Mouse (Mus musculus) thymus, adult 2 months (tissue): ENCODE measurements around the gene Tmtc1.

Experiments used
- CTCF ChIP-seq: fragments of 200-500 bp; IDR thresholded peaks from 2 replicates; pipeline ENCODE4 v1.5.1; 2012; ENCODE audit warnings: mild to moderate bottlenecking, control low read depth, low read length, moderate library complexity, borderline replicate concordance; ENCODE audit not compliant: control insufficient read depth, poor library complexity, insufficient read depth; ENCODE audit errors: extremely low read depth
- POLR2A ChIP-seq: fragments of 200-500 bp; IDR thresholded peaks from 2 replicates; pipeline ENCODE4 v1.6.1; 2012; ENCODE audit warnings: mild to moderate bottlenecking, low read length, control low read depth, moderate library complexity; ENCODE audit not compliant: control insufficient read depth, poor library complexity, insufficient read depth; ENCODE audit errors: extremely low read depth

DNA sequence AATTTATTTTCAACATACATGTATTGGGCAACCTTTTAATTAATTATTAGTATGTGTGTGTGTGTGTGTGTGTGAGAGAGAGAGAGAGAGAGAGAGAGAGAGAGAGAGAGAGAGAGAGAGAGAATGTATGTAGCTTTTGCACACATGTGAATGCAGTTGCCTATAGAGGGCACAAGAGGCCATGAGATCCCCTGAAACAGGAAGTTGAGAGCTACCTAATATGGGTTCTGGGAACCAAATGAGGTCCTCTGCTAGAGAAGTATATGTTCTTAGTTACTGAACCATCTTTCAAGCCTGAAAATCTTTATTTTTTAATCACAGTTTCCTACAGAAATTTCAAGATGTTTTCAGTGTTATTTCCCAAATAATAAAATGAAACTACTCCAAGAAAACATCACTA lies 30.6 kb downstream of the Tmtc1 start:
- TF ChIP-seq POLR2A (no peak), CTCF (no peak)
